In genomic region chr1:180547751-180548669, GRCm38 (mm10) we compare ENCODE assay signal across 8 mouse cellular contexts. TPM values are rescaled to one million over a fixed set of nuclear protein-coding genes. Genes with fewer than 3 reads are reported as not detected.
DNase-seq lines count a peak whose midpoint lies in the region; ATAC-seq and TF ChIP-seq lines count a peak whose summit lies in the region.

No protein-coding gene starts in this region.

- no peaks in the 10 kb centered on the region for H3K27me3 ChIP-seq in cerebellum, adult 2 months (ENCODE audit: control insufficient read depth, insufficient read depth, low read length)
- peaks cover 43% of the 10 kb centered on the region for H3K27me3 ChIP-seq in heart, postnatal 0 days (ENCODE audit: control insufficient read depth, insufficient read depth, low read length)
- H3K27me3 ChIP-seq in limb, embryonic 11.5 days (ENCODE audit: control insufficient read depth, insufficient read depth, low read length): no peaks in the 10 kb centered on the region

- H3K4me2 ChIP-seq in heart, postnatal 0 days (ENCODE audit: low read depth, low read length): peak overlapping the region; percentile 45
- H3K4me2 ChIP-seq in limb, embryonic 11.5 days (ENCODE audit: low read depth, severe bottlenecking): peak overlapping the region; percentile 40

- TF ChIP-seq EP300 in heart, postnatal 0 days (IDR thresholded peaks at IDR 0.05; ENCODE audit: low read depth): no peak

- H3K4me1 ChIP-seq in cerebellum, adult 2 months (ENCODE audit: control insufficient read depth, insufficient read depth, low read length): peaks cover 6% of the 10 kb centered on the region
- 0 out of 2 replicates have a peak, but pooled peaks cover 2% of the 10 kb centered on the region for H3K4me1 ChIP-seq in heart, postnatal 0 days (ENCODE audit: control insufficient read depth, insufficient read depth)
- H3K4me1 ChIP-seq in limb, embryonic 11.5 days (ENCODE audit: control insufficient read depth, insufficient read depth, low read length): peaks cover 16% of the 10 kb centered on the region

- no peak overlapping the region for H3K27ac ChIP-seq in cerebellum, adult 2 months (ENCODE audit: insufficient read depth, low read length)
- no peak overlapping the region for H3K27ac ChIP-seq in heart, postnatal 0 days (ENCODE audit: low read depth)
- no peak overlapping the region for H3K27ac ChIP-seq in limb, embryonic 11.5 days (replicated peaks; ENCODE audit: low read depth, low read length)

- no peak overlapping the region for H3K9ac ChIP-seq in heart, postnatal 0 days (replicated peaks; ENCODE audit: low read depth, low read length)
- H3K9ac ChIP-seq in limb, embryonic 11.5 days (ENCODE audit: low read length): no peak overlapping the region

- ATAC-seq in cerebellum, adult (ENCODE audit: insufficient number of reproducible peaks, low FRiP score, low TSS enrichment): no peak
- peak; percentile 22; the same call in 1 of the 2 replicates for ATAC-seq in common myeloid progenitor, adult 5-6 weeks (replicated peaks; ENCODE audit: low read depth, poor library complexity, severe bottlenecking)
- ATAC-seq in heart, postnatal 0 days (ENCODE audit: insufficient read depth, low read depth): peak; percentile 33; the same call in 1 of the 2 replicates
- ATAC-seq in limb, embryonic 11.5 days (ENCODE audit: insufficient number of reproducible peaks, low FRiP score, low TSS enrichment, low read depth): peak; percentile 53; the same call in 1 of the 2 replicates

- no peaks in the 10 kb centered on the region for H3K36me3 ChIP-seq in heart, postnatal 0 days (replicated peaks; ENCODE audit: control insufficient read depth, insufficient read depth, low read length)
- H3K36me3 ChIP-seq in limb, embryonic 11.5 days (ENCODE audit: control insufficient read depth, insufficient read depth, low read length): no peaks in the 10 kb centered on the region

- H3K9me3 ChIP-seq in heart, postnatal 0 days (replicated peaks; ENCODE audit: control insufficient read depth, low read length): no peaks in the 10 kb centered on the region; the same call in 1 of the 2 replicates
- no peaks in the 10 kb centered on the region for H3K9me3 ChIP-seq in limb, embryonic 11.5 days (ENCODE audit: control insufficient read depth, low read length)

- no peak for TF ChIP-seq POLR2A in cerebellum, adult 2 months (IDR thresholded peaks at IDR 0.05; ENCODE audit: borderline replicate concordance, insufficient read depth, low read length)

- 19% methylated on average over 16 of the region's 16 CpGs for WGBS in cerebellum, adult 2 months
- WGBS in heart, postnatal 0 days: 3% methylated on average over 16 of the region's 16 CpGs
- under 1% methylated on average over 15 of the region's 16 CpGs for WGBS in limb, embryonic 11.5 days

- TF ChIP-seq CTCF in cerebellum, adult 2 months (IDR thresholded peaks at IDR 0.05; ENCODE audit: borderline replicate concordance, insufficient read depth, low read depth, low read length): no peak
- no peak for TF ChIP-seq CTCF in heart, postnatal 0 days (IDR thresholded peaks at IDR 0.05; ENCODE audit: low read depth)

- no peak for DNase-seq in cerebellum, adult 2 months
- no peak for DNase-seq in heart, postnatal 0 days (ENCODE audit: low spot score)
- peak; percentile 55 for DNase-seq in limb, embryonic 11.5 days (ENCODE audit: low spot score)
- DNase-seq in natural killer cell, adult 2 months (ENCODE audit: low spot score in 2 of 2): peak; percentile 45 to 55
- DNase-seq in urinary bladder, adult 2 months (ENCODE audit: low spot score): no peak
- DNase-seq in right cerebral cortex, adult 18-20 months: no peak

- H3K4me3 ChIP-seq in cerebellum, adult 2 months (replicated peaks; ENCODE audit: insufficient read depth, low read depth, low read length): peak overlapping the region; percentile 11
- 0 out of 2 replicates have a peak overlapping the region, but pooled peaks have one; percentile 5 for H3K4me3 ChIP-seq in heart, postnatal 0 days (ENCODE audit: low read depth, low read length)
- no peak overlapping the region for H3K4me3 ChIP-seq in limb, embryonic 11.5 days (ENCODE audit: low read depth, low read length)

RNA-seq across cellular contexts. Expression of gene Parp1, which starts 20.7 kb away (rescaled TPM):
- 58.1 and 63.1 TPM in 2 replicates for polyA plus RNA-seq in cerebellum, adult 2 months (2012; rRNA removed)
- total RNA-seq in common myeloid progenitor, adult 5-6 weeks (2017): 215 and 222 TPM in 2 replicates
- 49.1 and 63.0 TPM in 2 replicates for total RNA-seq in heart, postnatal 0 days (2014; rRNA removed; ENCODE audit: low replicate concordance)
- 41.3 and 45.4 TPM in 2 replicates for polyA plus RNA-seq in heart, postnatal 0 days (2015; fragmentation: Nextera tagmentation; extraction: Ambion mirVana)
- polyA plus RNA-seq in limb, embryonic 11.5 days (2014; fragmentation: Nextera tagmentation; extraction: Ambion mirVana): 192 and 213 TPM in 2 replicates
- 43.7 and 45.7 TPM in 2 replicates for polyA plus RNA-seq in urinary bladder, adult 2 months (2012; rRNA removed)

Comparison
In these comparisons a context has a peak if more than half of its experiments do, and no peak if none do; other contexts are left out.
1. DNase-seq: peak in limb, embryonic 11.5 days (single experiment) and natural killer cell, adult 2 months (2 of 2); none in cerebellum, adult 2 months (0 of 2), heart, postnatal 0 days (single experiment), urinary bladder, adult 2 months (single experiment) and right cerebral cortex, adult 18-20 months (single experiment).